Mouse (Mus musculus) embryonic facial prominence, embryonic 11.5 days (tissue): ENCODE measurements around the gene B9d2. TPM values are rescaled to one million over a fixed set of nuclear protein-coding genes. Genes with fewer than 3 reads are reported as not detected.

Source experiments
- ATAC-seq: fragments of 200-750 bp; cut with Nextera tagmentation; replicated peaks from 2 replicates; pipeline ENCODE4 v1.8.0; 2017; ENCODE audit warnings: low read depth; ENCODE audit not compliant: insufficient number of reproducible peaks, low FRiP score, low TSS enrichment
- DNase-seq: peaks from one replicate; pipeline ENCODE4 v3.0.0-alpha.2; 2015; ENCODE audit warnings: low spot score
- H3K27ac ChIP-seq: fragments of 300-500 bp; sonication (generic); replicated peaks from 2 replicates; pipeline ENCODE4 v1.5.1; 2014; ENCODE audit warnings: mild to moderate bottlenecking, low read depth, low read length, control low read depth
- H3K27me3 ChIP-seq: fragments of 300-500 bp; sonication (generic); 2 replicates; pipeline ENCODE4 v1.6.1; 2014; ENCODE audit warnings: mild to moderate bottlenecking, low read length, moderate library complexity, mixed read lengths; ENCODE audit not compliant: control insufficient read depth, insufficient read depth
- H3K36me3 ChIP-seq: fragments of 300-500 bp; sonication (generic); replicated peaks from 2 replicates; pipeline ENCODE4 v1.6.1; 2014; ENCODE audit warnings: low read depth, mild to moderate bottlenecking, low read length, moderate library complexity, mixed read lengths; ENCODE audit not compliant: control insufficient read depth, insufficient read depth
- H3K4me1 ChIP-seq: fragments of 300-500 bp; sonication (generic); 2 replicates; pipeline ENCODE4 v1.6.1; 2014; ENCODE audit warnings: low read length, mixed read lengths; ENCODE audit not compliant: control insufficient read depth, insufficient read depth
- H3K4me2 ChIP-seq: fragments of 300-500 bp; sonication (generic); 2 replicates; pipeline ENCODE4 v1.6.1; 2014; ENCODE audit warnings: low read depth, mild to moderate bottlenecking, control low read depth, low read length, moderate library complexity
- H3K4me3 ChIP-seq: fragments of 300-500 bp; sonication (generic); 2 replicates; pipeline ENCODE4 v1.5.1; 2014; ENCODE audit warnings: low read depth, low read length, control low read depth
- H3K9ac ChIP-seq: fragments of 300-500 bp; sonication (generic); replicated peaks from 2 replicates; pipeline ENCODE4 v1.6.1; 2014; ENCODE audit warnings: mild to moderate bottlenecking, control low read depth, low read length
- H3K9me3 ChIP-seq: fragments of 300-500 bp; sonication (generic); replicated peaks from 2 replicates; pipeline ENCODE4 v1.6.1; 2016; ENCODE audit warnings: mild to moderate bottlenecking, low read length, inconsistent platforms, mixed read lengths; ENCODE audit not compliant: control insufficient read depth
- WGBS: fragments of 180-500 bp; shearing (Covaris S2); extraction: QIAGEN DNeasy Blood & Tissue Kit; methylation state at CpG from one replicate; pipeline ENCODE4 v1.1.7; 2014; 5-methylcytosine and 5-hydroxymethylcytosine counted together
- polyA plus RNA-seq: library from polyadenylated mRNA; unstranded; fragments of >200 nt; fragmentation: Nextera tagmentation; extraction: Ambion mirVana; gene quantifications from 2 replicates; pipeline ENCODE4 v1.2.1, GENCODE M21; 2014

The B9d2 gene
- polyA plus RNA-seq: 29.4 and 29.7 TPM in 2 replicates

DNA sequence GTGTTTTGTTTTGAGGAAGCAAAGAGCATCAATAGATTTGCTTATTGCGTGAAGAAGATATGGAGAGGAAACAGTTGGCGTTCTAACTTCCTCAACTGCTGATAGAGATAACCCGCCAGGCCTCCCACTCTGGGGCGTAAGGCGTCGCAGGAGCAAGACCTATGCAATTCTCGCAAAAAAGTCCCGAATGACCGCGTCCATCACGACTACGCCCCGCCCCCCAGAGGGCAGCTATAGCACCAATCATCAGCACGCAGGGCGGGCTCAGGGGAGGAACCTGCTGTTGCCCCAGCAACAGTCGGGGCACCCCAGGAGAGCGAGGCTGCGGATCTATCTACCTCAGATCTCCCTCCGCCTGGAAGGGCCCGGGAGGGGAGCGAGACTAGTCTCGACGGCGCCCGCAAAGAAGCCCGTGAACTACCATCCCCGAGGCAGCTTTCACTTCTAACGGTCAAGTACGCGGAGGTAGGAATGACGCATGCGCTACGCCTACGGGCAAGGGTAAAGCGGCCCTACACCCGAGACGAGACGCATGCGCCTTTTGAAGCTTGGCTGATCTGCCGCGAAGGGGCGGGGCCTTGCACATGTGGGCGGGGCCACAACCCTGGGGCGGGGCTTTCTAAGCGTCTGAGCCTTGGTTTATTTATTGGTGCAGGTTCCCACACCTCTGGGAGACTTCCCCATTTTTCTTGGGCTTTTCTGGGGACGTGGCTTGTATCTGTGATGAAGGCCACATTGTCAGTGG is at the start of gene B9d2:
Gene B9d2, plus strand, starts transcription at position 267 of the 745 bp plus-strand sequence.
- ATAC-seq: peak; percentile 93
- peak within 1 kb of the TSS; percentile 85 for H3K27ac ChIP-seq
- H3K4me1 ChIP-seq: no peaks in the 10 kb centered on the region
- H3K9me3 ChIP-seq: no peaks in the 10 kb centered on the region
- H3K4me2 ChIP-seq: peak within 1 kb of the TSS; percentile 59
- peak; percentile 95 for DNase-seq
- under 1% methylated on average over 46 of the region's 46 CpGs for WGBS
- H3K9ac ChIP-seq: peak within 1 kb of the TSS; percentile 71
- H3K27me3 ChIP-seq: peaks cover 7% of the 10 kb centered on the region
- peak within 1 kb of the TSS; percentile 60 for H3K4me3 ChIP-seq
- no peaks in the 10 kb centered on the region for H3K36me3 ChIP-seq

GRCm38 (mm10) chr7:25632679-25633078 is 47.9 kb upstream of the B9d2 start:
- Histone ChIP-seq H3K27me3 (no peaks in the 10 kb centered on the region; the same call in 1 of the 2 replicates), H3K27ac (no peak overlapping the region), H3K4me2 (no peak overlapping the region), H3K4me3 (no peak overlapping the region), H3K9me3 (no peaks in the 10 kb centered on the region), H3K9ac (no peak overlapping the region), H3K4me1 (no peaks in the 10 kb centered on the region), H3K36me3 (no peaks in the 10 kb centered on the region)
- ATAC-seq (no peak), DNase-seq (no peak)
- 89% methylated on average over 5 of the region's 5 CpGs for WGBS

GRCm38 (mm10) chr7:25636373-25636772 is 44.2 kb upstream of the B9d2 start:
- H3K4me3 ChIP-seq: no peak overlapping the region
- no peaks in the 10 kb centered on the region for H3K27me3 ChIP-seq
- H3K9ac ChIP-seq: no peak overlapping the region
- H3K36me3 ChIP-seq: no peaks in the 10 kb centered on the region
- H3K27ac ChIP-seq: no peak overlapping the region
- WGBS: 73% methylated on average over 3 of the region's 3 CpGs
- no peaks in the 10 kb centered on the region for H3K9me3 ChIP-seq
- no peak overlapping the region for H3K4me2 ChIP-seq
- no peaks in the 10 kb centered on the region for H3K4me1 ChIP-seq
- ATAC-seq: no peak
- no peak for DNase-seq

DNA sequence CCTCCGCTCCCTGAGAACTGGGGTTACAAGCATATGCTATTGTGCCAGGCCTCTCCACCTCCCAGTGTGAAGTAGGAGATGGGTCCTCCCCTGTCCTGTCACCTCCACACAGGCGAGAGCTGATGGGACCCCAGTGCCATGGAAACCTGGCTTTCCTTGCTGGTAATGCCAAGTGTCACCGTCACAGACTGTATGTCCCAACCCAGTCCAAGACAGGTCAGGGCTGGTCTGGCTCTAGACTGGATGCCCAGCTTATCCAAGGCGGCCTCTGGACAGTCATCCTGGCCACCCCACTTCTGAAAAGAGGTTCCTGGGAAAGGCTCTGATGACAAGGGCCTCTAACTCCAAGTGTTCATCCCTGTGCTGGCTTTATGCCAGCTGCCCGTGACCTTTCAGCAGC is 43.5 kb upstream of the B9d2 start:
- Histone ChIP-seq H3K9ac (no peak overlapping the region), H3K9me3 (no peaks in the 10 kb centered on the region), H3K4me2 (no peak overlapping the region), H3K36me3 (no peaks in the 10 kb centered on the region), H3K4me3 (no peak overlapping the region), H3K27ac (no peak overlapping the region), H3K27me3 (no peaks in the 10 kb centered on the region), H3K4me1 (no peaks in the 10 kb centered on the region)
- DNase-seq: no peak
- WGBS: 90% methylated on average over 5 of the region's 5 CpGs
- no peak for ATAC-seq

DNA sequence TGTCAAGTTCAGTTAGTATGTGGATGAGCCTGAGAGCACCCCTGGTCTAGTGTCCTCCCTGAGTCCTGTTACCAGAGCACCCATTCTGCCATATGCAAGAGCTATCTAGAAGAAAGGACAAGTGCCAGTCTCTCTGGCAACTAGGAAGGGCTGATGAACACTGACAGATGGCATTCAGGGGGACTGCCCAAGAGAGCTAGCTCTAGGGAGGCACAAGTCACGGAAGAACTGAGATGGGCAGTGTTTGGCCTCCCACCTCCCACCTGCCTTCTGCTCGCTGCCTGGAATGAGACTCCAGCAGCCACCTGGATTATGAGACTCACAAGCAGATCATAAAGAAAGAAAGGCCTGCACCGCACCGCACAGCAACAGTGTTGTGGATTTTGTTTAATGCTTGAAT is 40.8 kb upstream of the B9d2 start:
- DNase-seq: no peak
- 97% methylated on average over 4 of the region's 4 CpGs for WGBS
- H3K4me3 ChIP-seq: no peak overlapping the region
- H3K9ac ChIP-seq: no peak overlapping the region
- no peak overlapping the region for H3K4me2 ChIP-seq
- no peaks in the 10 kb centered on the region for H3K9me3 ChIP-seq
- no peaks in the 10 kb centered on the region for H3K36me3 ChIP-seq
- ATAC-seq: no peak
- H3K4me1 ChIP-seq: no peaks in the 10 kb centered on the region
- H3K27ac ChIP-seq: no peak overlapping the region
- H3K27me3 ChIP-seq: no peaks in the 10 kb centered on the region

GRCm38 (mm10) chr7:25644136-25644535 is 36.4 kb upstream of the B9d2 start:
- Histone ChIP-seq H3K4me3 (no peak overlapping the region), H3K36me3 (no peaks in the 10 kb centered on the region), H3K4me2 (no peak overlapping the region), H3K27ac (no peak overlapping the region), H3K9ac (no peak overlapping the region), H3K9me3 (no peaks in the 10 kb centered on the region), H3K4me1 (no peaks in the 10 kb centered on the region), H3K27me3 (no peaks in the 10 kb centered on the region)
- DNase-seq (no peak), ATAC-seq (no peak)
- WGBS: 85% methylated on average over 10 of the region's 10 CpGs

DNA sequence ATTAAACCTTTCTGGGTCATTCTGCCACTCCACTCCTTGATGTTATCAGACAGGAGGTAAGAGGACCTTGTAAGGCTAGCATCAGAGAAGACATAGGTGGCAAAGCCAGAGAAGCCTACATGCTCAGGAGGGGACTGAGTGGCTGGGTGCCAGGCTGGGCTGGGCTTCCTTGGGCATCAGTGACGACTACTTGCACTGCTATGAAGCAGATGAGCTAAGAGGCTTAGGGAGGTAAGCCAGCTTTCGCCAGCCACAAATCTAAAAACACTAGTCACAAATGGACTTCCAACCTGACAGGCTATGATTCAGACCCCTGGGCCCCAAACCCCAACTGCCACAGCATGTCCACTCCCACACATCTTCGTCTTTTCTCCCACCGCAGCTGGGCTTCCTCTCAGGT is 35.9 kb upstream of the B9d2 start:
- 86% methylated on average over 4 of the region's 4 CpGs for WGBS

GRCm38 (mm10) chr7:25645074-25645473 is 35.5 kb upstream of the B9d2 start:
- Histone ChIP-seq H3K27ac (no peak overlapping the region), H3K9ac (no peak overlapping the region), H3K36me3 (no peaks in the 10 kb centered on the region), H3K4me2 (no peak overlapping the region), H3K4me3 (no peak overlapping the region), H3K9me3 (no peaks in the 10 kb centered on the region), H3K4me1 (no peaks in the 10 kb centered on the region), H3K27me3 (no peaks in the 10 kb centered on the region)
- ATAC-seq: no peak
- DNase-seq: no peak
- 53% methylated on average over 14 of the region's 14 CpGs for WGBS

More for the DNA sequence above, 35.9 kb upstream of the B9d2 start:
- no peaks in the 10 kb centered on the region for H3K9me3 ChIP-seq
- ATAC-seq (no peak), DNase-seq (no peak)
- H3K36me3 ChIP-seq: no peaks in the 10 kb centered on the region
- no peak overlapping the region for H3K27ac ChIP-seq
- H3K4me2 ChIP-seq: no peak overlapping the region
- no peaks in the 10 kb centered on the region for H3K27me3 ChIP-seq
- H3K4me3 ChIP-seq: no peak overlapping the region
- H3K9ac ChIP-seq: no peak overlapping the region
- H3K4me1 ChIP-seq: no peaks in the 10 kb centered on the region
